Mouse (Mus musculus): ENCODE data around the gene Gm49353. TPM values are rescaled to one million over a fixed set of nuclear protein-coding genes. Genes with fewer than 3 reads are reported as not detected.

Gene Gm49353
- polyA plus RNA-seq (2016; fragmentation: Nextera tagmentation; extraction: Ambion mirVana), result 0.35 TPM in 1 of 2 replicates, not detected in the other

DNA sequence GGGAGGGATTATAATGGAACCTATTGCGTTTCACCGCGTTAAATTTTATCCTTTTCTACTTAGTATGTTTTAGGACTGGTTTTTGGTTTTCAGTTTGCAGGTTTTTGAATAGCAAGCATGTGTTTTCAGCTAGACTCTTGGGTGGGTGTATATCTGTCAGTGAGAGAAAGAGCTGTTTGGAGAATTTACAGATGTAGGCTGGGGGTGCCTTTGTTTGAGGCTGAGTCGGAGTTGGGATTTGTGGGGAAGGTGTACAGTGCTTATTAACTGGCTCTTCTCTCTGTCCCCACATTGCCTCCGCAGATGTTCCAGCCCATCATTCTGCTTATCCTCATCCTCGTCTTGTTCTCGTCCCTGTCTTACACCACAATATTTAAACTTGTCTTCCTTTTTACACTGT is at the start of gene Gm49353:
Gene Gm49353 (plus strand): TSS at position 313 of the 400 bp plus-strand sequence.
- DNase-seq (ENCODE audit: low spot score), result no peak
- no peak within 1 kb of the TSS for H3K4me3 ChIP-seq
- H3K27me3 ChIP-seq (replicated peaks; ENCODE audit: low read depth, poor library complexity, severe bottlenecking), result no peaks in the 10 kb centered on the region
- H3K9me3 ChIP-seq, result peaks cover 12% of the 10 kb centered on the region
- H3K4me1 ChIP-seq, result no peaks in the 10 kb centered on the region
- WGBS, result 89% methylated on average over 7 of the region's 7 CpGs
- H3K27ac ChIP-seq (replicated peaks), result no peak within 1 kb of the TSS
- H3K36me3 ChIP-seq (replicated peaks), result peaks cover 33% of the 10 kb centered on the region

DNA sequence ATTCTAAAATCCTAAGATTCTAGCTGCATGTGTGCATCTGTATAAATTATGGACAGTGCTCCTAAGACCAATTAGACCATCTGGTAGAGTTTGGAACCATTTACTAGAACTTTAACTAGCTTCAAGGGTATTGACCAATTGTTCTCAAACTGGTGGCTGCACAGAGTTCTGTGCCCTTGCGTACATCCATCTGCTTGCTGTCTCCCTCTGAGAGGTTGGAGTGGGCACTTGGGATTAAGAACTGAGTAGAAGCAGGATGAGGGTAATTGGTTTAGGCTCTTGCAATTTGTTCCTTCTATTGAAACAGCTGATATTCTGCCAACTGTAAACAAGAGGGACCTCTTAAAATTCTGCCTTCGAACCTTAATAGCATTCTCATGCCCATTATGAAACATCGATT is 43.5 kb upstream of the Gm49353 start:
- whole genome bisulfite sequencing, result 89% methylated on average over 3 of the region's 3 CpGs
- 0 out of 2 replicates have a peak, but pooled peaks cover 8% of the 10 kb centered on the region for H3K36me3 ChIP-seq (replicated peaks)
- DNase-seq (ENCODE audit: low spot score), result no peak
- H3K27me3 ChIP-seq (replicated peaks; ENCODE audit: low read depth, poor library complexity, severe bottlenecking), result no peaks in the 10 kb centered on the region
- no peak overlapping the region for H3K27ac ChIP-seq (replicated peaks)
- no peaks in the 10 kb centered on the region for H3K9me3 ChIP-seq
- H3K4me1 ChIP-seq, result no peaks in the 10 kb centered on the region
- no peak overlapping the region for H3K4me3 ChIP-seq

DNA sequence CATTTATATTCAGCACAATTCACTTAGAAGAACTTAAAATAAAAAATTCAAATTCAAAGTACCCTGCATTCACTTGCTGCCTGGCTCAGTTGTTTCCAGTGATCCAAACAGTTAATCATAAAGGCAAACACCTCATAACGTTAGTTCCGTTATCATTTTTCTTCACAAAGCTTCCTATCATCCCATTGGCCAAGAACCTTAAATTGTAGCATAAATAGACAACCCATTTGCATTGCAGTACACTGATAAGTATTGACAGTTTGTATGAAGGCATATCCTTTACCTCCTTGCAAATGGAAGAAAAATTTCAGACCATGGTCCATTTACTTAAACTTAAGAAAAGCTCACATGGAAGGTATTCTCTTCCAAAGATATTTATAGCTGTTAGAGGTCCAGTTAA is 37.1 kb upstream of the Gm49353 start:
- WGBS, result 88% methylated on average over 2 of the region's 2 CpGs
- no peaks in the 10 kb centered on the region; the same call in 1 of the 2 replicates for H3K36me3 ChIP-seq (replicated peaks)

DNA sequence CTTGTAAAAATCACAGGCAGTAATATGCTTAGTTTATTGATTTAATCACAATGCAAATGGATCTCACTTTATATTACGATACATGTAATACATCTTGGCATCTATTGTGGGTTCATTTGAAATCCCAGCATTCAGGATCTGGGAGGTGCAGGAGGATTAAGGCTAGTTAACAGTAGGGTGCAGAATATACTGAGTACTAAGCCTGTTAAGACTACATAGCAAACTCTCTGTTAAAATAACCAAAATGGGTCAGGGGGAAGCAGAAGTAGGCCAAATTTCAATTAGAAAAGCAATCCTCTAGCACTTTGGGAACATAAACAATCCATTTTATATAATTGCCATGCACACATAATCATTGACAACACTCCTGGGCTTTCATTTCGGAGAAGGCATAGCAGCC is 25.0 kb upstream of the Gm49353 start:
- Histone ChIP-seq H3K36me3 (replicated peaks) (peaks cover 14% of the 10 kb centered on the region), H3K4me3 (no peak overlapping the region), H3K4me1 (no peaks in the 10 kb centered on the region), H3K9me3 (peaks cover 5% of the 10 kb centered on the region; the same call in 1 of the 2 replicates), H3K27ac (replicated peaks) (no peak overlapping the region), H3K27me3 (replicated peaks; ENCODE audit: low read depth, poor library complexity, severe bottlenecking) (no peaks in the 10 kb centered on the region)
- no peak for DNase-seq (ENCODE audit: low spot score)
- 81% methylated on average over 2 of the region's 2 CpGs for WGBS

More for the DNA sequence above, 37.1 kb upstream of the Gm49353 start:
- H3K4me3 ChIP-seq, result no peak overlapping the region
- no peaks in the 10 kb centered on the region for H3K9me3 ChIP-seq
- no peak for DNase-seq (ENCODE audit: low spot score)
- H3K27ac ChIP-seq (replicated peaks), result no peak overlapping the region
- no peaks in the 10 kb centered on the region for H3K4me1 ChIP-seq
- H3K27me3 ChIP-seq (replicated peaks; ENCODE audit: low read depth, poor library complexity, severe bottlenecking), result no peaks in the 10 kb centered on the region

DNA sequence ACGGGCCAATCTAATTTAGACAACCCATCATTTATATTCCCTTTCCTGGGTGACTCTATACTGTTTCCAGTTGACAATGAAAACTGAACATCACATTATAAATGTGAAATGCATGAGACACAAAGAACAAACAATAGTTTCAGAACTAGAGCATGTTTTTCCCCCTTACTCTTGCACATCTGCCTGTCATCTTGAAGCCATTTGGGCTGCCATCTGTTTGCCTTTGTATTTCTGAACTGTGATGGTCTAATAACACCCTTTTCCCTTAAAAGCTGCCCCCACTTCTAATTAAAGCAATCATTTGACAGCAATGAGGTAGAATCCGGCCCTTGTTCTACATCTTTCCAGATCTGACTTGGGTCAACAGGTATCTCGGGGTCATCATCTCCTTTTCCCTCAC is 23.1 kb upstream of the Gm49353 start:
- Histone ChIP-seq H3K9me3 (peaks cover 5% of the 10 kb centered on the region; the same call in 1 of the 2 replicates), H3K27me3 (replicated peaks; ENCODE audit: low read depth, poor library complexity, severe bottlenecking) (no peaks in the 10 kb centered on the region), H3K4me1 (no peaks in the 10 kb centered on the region), H3K27ac (replicated peaks) (no peak overlapping the region), H3K4me3 (no peak overlapping the region), H3K36me3 (replicated peaks) (peaks cover 14% of the 10 kb centered on the region)
- WGBS, result 69% methylated on average over 3 of the region's 3 CpGs
- DNase-seq (ENCODE audit: low spot score), result no peak

DNA sequence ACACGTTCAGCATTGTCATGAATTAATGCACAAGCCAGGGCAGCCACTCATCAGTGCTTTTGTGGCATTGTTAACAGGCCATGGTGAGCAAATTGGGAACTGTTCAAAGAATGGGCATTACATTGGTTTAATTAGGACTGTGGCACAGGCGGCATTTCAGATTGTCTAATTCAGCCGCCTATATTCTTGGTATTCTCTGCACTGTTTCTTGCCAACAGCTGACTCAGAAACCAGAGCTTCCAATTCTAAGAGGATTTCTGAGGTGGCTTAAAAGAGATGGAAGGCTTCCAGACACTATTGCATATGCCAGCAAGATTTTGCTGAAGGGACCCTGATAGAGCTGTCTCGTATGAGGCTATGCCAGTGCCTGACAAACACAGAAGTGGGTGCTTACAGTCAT is 21.9 kb upstream of the Gm49353 start:
- 88% methylated on average over 4 of the region's 4 CpGs for WGBS
- no peak overlapping the region for H3K4me3 ChIP-seq
- H3K27ac ChIP-seq (replicated peaks), result no peak overlapping the region
- H3K9me3 ChIP-seq, result no peaks in the 10 kb centered on the region
- no peaks in the 10 kb centered on the region for H3K27me3 ChIP-seq (replicated peaks; ENCODE audit: low read depth, poor library complexity, severe bottlenecking)
- H3K36me3 ChIP-seq (replicated peaks), result peaks cover 4% of the 10 kb centered on the region
- no peaks in the 10 kb centered on the region for H3K4me1 ChIP-seq
- no peak for DNase-seq (ENCODE audit: low spot score)

DNA sequence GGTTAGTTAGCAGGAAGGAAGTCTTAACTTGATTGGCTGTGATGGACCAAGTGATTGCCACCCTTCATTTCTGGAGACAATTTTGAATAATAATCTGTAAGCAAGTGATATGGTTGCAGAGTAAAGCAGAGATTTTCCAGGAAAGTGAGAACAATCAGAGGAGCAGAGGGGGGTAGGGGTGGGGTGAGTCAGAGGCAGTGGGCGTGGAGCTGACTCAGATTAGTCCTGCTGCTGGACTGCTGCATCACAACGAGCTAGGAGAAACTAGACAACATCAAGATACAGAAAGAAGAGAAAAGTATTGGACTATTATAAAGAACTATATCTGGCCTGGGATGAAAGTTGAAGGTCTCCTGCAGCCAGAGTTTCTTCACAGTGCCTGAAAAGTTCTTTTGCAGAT is 20.8 kb upstream of the Gm49353 start:
- no peaks in the 10 kb centered on the region for H3K27me3 ChIP-seq (replicated peaks; ENCODE audit: low read depth, poor library complexity, severe bottlenecking)
- H3K4me3 ChIP-seq, result no peak overlapping the region
- 50% methylated on average over 2 of the region's 2 CpGs for WGBS
- DNase-seq (ENCODE audit: low spot score), result no peak
- H3K9me3 ChIP-seq, result no peaks in the 10 kb centered on the region
- no peak overlapping the region for H3K27ac ChIP-seq (replicated peaks)
- H3K4me1 ChIP-seq, result no peaks in the 10 kb centered on the region
- peaks cover 7% of the 10 kb centered on the region; the same call in 1 of the 2 replicates for H3K36me3 ChIP-seq (replicated peaks)

DNA sequence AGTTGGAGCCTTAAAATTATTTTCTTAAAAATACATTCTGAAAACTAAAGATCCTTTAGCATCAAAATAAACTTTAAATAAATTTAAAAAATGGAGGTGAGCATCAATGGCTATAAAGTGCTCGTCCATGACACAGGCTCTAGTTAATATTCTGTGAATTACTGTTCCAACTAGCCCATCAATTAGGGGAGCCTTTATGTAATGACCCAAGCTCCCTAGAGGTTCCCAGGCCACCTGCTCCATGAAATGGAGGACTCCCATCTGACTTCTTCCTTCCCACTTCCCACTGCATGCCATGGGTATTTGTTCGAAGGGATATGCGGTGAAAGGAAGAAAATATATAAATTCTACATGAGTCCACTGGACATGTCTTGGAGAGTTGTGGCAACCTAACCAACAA is 18.5 kb upstream of the Gm49353 start:
- WGBS, result 92% methylated on average over 3 of the region's 3 CpGs
- no peaks in the 10 kb centered on the region for H3K4me1 ChIP-seq
- H3K27ac ChIP-seq (replicated peaks), result no peak overlapping the region
- H3K36me3 ChIP-seq (replicated peaks), result peaks cover 7% of the 10 kb centered on the region; the same call in 1 of the 2 replicates
- no peaks in the 10 kb centered on the region for H3K9me3 ChIP-seq
- H3K27me3 ChIP-seq (replicated peaks; ENCODE audit: low read depth, poor library complexity, severe bottlenecking), result no peaks in the 10 kb centered on the region
- DNase-seq (ENCODE audit: low spot score), result no peak
- no peak overlapping the region for H3K4me3 ChIP-seq

DNA sequence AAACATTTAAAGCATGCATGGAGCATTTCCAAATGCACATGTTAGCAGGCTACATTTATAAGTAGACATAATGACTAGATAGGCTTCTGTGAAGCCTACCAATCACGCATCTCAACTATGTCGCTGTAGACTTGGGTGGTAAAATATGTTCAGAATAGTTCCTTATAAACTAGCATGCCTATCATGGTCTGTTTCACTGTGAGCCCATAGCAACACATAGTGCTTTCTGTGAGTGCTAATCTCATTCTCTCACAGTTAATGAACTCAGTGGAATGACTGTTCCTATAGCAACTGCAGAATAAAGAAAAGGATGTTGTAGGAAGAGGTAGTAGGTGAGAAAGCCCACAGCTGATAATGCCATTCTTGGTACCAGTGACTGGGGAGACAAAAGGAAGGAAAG is 17.7 kb upstream of the Gm49353 start:
- no peaks in the 10 kb centered on the region for H3K4me1 ChIP-seq
- peaks cover 7% of the 10 kb centered on the region; the same call in 1 of the 2 replicates for H3K36me3 ChIP-seq (replicated peaks)
- H3K27ac ChIP-seq (replicated peaks), result no peak overlapping the region
- H3K27me3 ChIP-seq (replicated peaks; ENCODE audit: low read depth, poor library complexity, severe bottlenecking), result no peaks in the 10 kb centered on the region
- no peak for DNase-seq (ENCODE audit: low spot score)
- H3K4me3 ChIP-seq, result no peak overlapping the region
- 87% methylated on average over 2 of the region's 2 CpGs for WGBS
- H3K9me3 ChIP-seq, result no peaks in the 10 kb centered on the region

DNA sequence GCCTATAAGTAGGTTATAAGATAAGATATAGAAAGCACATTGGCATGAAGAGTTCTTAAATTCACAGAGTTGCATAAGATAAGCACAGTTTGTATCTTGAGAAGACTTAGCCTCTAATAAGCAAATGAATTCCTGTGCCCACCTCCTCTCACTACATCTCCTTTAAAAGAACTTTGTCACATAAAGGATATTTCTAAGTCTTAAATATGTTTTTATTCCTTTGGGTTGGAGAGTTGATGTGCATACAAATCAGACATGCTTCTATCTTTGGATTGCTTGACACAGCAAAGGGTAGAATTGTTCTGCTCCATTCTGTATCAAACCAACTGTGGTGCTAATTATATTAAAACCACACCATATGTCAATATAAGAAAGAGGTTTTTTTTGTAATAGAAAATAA is 5.0 kb upstream of the Gm49353 start:
- no peak for DNase-seq (ENCODE audit: low spot score)
- Histone ChIP-seq H3K9me3 (peaks cover 12% of the 10 kb centered on the region), H3K4me1 (no peaks in the 10 kb centered on the region), H3K36me3 (replicated peaks) (peaks cover 25% of the 10 kb centered on the region), H3K27ac (replicated peaks) (no peak overlapping the region), H3K27me3 (replicated peaks; ENCODE audit: low read depth, poor library complexity, severe bottlenecking) (no peaks in the 10 kb centered on the region), H3K4me3 (no peak overlapping the region)

DNA sequence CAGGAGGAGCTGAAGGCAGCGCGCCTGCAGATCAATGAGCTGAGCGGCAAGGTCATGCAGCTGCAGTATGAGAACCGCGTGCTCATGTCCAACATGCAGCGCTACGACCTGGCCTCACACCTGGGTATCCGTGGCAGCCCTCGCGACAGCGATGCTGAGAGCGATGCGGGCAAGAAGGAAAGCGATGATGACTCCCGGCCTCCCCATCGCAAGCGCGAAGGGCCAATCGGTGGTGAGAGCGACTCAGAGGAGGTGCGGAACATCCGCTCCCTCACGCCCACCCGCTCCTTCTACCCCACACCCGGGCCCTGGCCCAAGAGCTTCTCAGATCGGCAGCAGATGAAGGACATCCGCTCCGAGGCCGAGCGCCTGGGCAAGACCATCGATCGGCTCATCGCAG is 1.9 kb upstream of the Gm49353 start:
- Histone ChIP-seq H3K27ac (replicated peaks) (no peak overlapping the region), H3K27me3 (replicated peaks; ENCODE audit: low read depth, poor library complexity, severe bottlenecking) (no peaks in the 10 kb centered on the region), H3K9me3 (peaks cover 12% of the 10 kb centered on the region), H3K4me3 (no peak overlapping the region), H3K36me3 (replicated peaks) (peaks cover 33% of the 10 kb centered on the region), H3K4me1 (no peaks in the 10 kb centered on the region)
- DNase-seq (ENCODE audit: low spot score), result no peak
- 95% methylated on average over 33 of the region's 33 CpGs for WGBS

DNA sequence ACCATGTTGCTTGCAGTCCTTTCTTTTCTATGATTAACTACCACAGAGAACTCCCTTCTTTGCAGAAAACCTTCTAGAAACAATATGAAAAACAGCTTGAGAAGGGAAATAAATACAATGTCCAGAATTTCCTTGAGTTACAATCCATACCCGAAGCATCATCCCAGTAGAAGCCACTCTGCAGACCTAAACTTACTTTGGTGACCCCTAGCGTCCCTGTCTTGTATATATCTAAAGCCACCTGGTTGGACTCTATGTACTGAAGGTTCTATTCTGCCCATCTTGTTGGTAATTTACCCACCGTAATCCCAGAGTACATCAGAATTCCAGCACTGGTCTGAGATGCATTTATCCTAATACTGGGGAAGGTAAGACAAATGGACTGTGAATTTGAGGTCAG is 1.1 kb downstream of the Gm49353 start:
- H3K4me3 ChIP-seq, result no peak overlapping the region
- H3K36me3 ChIP-seq (replicated peaks), result peaks cover 33% of the 10 kb centered on the region
- no peak for DNase-seq (ENCODE audit: low spot score)
- H3K27ac ChIP-seq (replicated peaks), result no peak overlapping the region
- no peaks in the 10 kb centered on the region for H3K4me1 ChIP-seq
- WGBS, result 75% methylated on average over 3 of the region's 3 CpGs
- peaks cover 12% of the 10 kb centered on the region for H3K9me3 ChIP-seq
- H3K27me3 ChIP-seq (replicated peaks; ENCODE audit: low read depth, poor library complexity, severe bottlenecking), result no peaks in the 10 kb centered on the region

DNA sequence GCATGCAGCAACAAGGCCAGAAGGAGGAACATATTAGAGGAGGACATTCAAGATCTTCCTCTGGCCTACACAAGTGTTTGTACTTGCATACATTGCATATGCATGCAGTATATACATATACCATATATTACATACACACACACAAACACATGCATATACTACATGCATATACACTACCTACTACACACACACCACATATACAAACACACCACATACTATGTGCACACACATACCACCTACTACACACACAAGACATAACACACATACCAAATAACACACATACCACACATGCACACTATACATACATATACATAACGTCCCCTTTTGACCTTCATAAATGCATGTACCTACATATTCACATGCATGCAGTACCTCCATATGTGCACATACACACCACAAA is 1.9 kb downstream of the Gm49353 start:
- WGBS, result 89% methylated on average over 1 of the region's 1 CpGs
- no peak for DNase-seq (ENCODE audit: low spot score)
- H3K4me1 ChIP-seq, result no peaks in the 10 kb centered on the region
- peaks cover 33% of the 10 kb centered on the region for H3K36me3 ChIP-seq (replicated peaks)
- no peak overlapping the region for H3K27ac ChIP-seq (replicated peaks)
- no peak overlapping the region for H3K4me3 ChIP-seq
- peaks cover 12% of the 10 kb centered on the region for H3K9me3 ChIP-seq
- no peaks in the 10 kb centered on the region for H3K27me3 ChIP-seq (replicated peaks; ENCODE audit: low read depth, poor library complexity, severe bottlenecking)

DNA sequence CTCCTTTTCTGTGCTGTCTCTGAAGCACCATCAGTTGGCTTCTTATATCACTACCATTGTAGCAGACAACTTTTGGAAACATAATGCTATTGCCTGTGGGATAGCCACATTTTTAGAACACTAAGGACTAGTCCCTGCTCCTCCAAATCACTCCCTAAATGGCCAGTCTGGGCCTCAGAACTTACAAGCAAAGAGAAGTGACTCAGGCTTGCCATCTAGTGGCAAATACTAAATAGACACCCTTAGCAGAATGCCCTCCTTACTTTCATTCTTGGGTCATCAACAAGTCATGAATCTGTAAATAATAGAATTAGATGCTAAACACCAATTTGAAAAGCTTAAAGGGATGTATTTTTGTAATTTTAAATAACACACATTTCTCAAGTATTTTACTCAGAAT is 8.0 kb downstream of the Gm49353 start:
- DNase-seq (ENCODE audit: low spot score), result peak; percentile 22
- H3K4me1 ChIP-seq, result peaks cover 6% of the 10 kb centered on the region
- no peak overlapping the region for H3K27ac ChIP-seq (replicated peaks)
- no peaks in the 10 kb centered on the region for H3K36me3 ChIP-seq (replicated peaks)
- no peak overlapping the region for H3K4me3 ChIP-seq
- H3K27me3 ChIP-seq (replicated peaks; ENCODE audit: low read depth, poor library complexity, severe bottlenecking), result no peaks in the 10 kb centered on the region
- H3K9me3 ChIP-seq, result no peaks in the 10 kb centered on the region
